Mouse (Mus musculus) myocyte (in vitro differentiated cells): Measurements from ENCODE around the gene Tjp1.

Experiments
- CEBPB ChIP-seq: IDR thresholded peaks from 2 replicates; pipeline ENCODE4 v1.6.1; 2011; ENCODE audit warnings: mild to moderate bottlenecking, moderate library complexity; ENCODE audit not compliant: poor library complexity, insufficient read depth, severe bottlenecking
- E2F4 ChIP-seq: IDR thresholded peaks from one replicate; pipeline ENCODE4 v1.6.1; 2011; ENCODE audit warnings: mild to moderate bottlenecking, control low read depth, moderate library complexity; ENCODE audit not compliant: insufficient read depth
- MAX ChIP-seq: IDR thresholded peaks from one replicate; pipeline ENCODE4 v1.6.1; 2011; ENCODE audit warnings: low read depth, mild to moderate bottlenecking, control low read depth
- MYOD1 ChIP-seq, 3 experiments: IDR thresholded peaks; one replicate each; pipeline ENCODE4 v1.6.1; 2011; ENCODE audit warnings: control low read depth in 2 of 3, low read depth in 2 of 3, mild to moderate bottlenecking in 2 of 3, moderate library complexity in 1 of 3; ENCODE audit not compliant: insufficient read length in 2 of 3, control insufficient read depth in 1 of 3
- MYOG ChIP-seq, 3 experiments: IDR thresholded peaks; one replicate each; pipeline ENCODE4 v1.6.1; 2011; ENCODE audit warnings: control low read depth in 2 of 3, low read depth in 2 of 3, mild to moderate bottlenecking in 2 of 3; ENCODE audit not compliant: insufficient read length in 2 of 3, control insufficient read depth in 1 of 3, insufficient read depth in 1 of 3
- POLR2A ChIP-seq: IDR thresholded peaks from one replicate; pipeline ENCODE4 v1.6.1; 2011; ENCODE audit warnings: low read depth, mild to moderate bottlenecking, control low read depth, moderate library complexity; ENCODE audit not compliant: insufficient read length
- POLR2AphosphoS2 ChIP-seq: IDR thresholded peaks from one replicate; pipeline ENCODE4 v1.6.1; 2011; ENCODE audit warnings: low read depth, control low read depth; ENCODE audit not compliant: insufficient read length
- REST ChIP-seq: IDR thresholded peaks from one replicate; pipeline ENCODE4 v1.6.1; 2011; ENCODE audit warnings: mild to moderate bottlenecking, control low read depth, moderate library complexity; ENCODE audit not compliant: insufficient read depth, insufficient read length
- SRF ChIP-seq: IDR thresholded peaks from one replicate; pipeline ENCODE4 v1.6.1; 2011; ENCODE audit warnings: low read depth; ENCODE audit not compliant: control insufficient read depth, insufficient read length
- TCF12 ChIP-seq: IDR thresholded peaks from one replicate; pipeline ENCODE4 v1.6.1; 2011; ENCODE audit warnings: mild to moderate bottlenecking, control low read depth; ENCODE audit not compliant: poor library complexity, insufficient read depth, severe bottlenecking
- TCF3 ChIP-seq: IDR thresholded peaks from one replicate; pipeline ENCODE4 v1.6.1; 2011; ENCODE audit warnings: low read depth, control low read depth; ENCODE audit not compliant: insufficient read length
- USF1 ChIP-seq: IDR thresholded peaks from one replicate; pipeline ENCODE4 v1.6.1; 2011; ENCODE audit warnings: low read depth, mild to moderate bottlenecking, control low read depth, moderate library complexity

- TF ChIP-seq CEBPB: no peak
- TF ChIP-seq POLR2AphosphoS2: no peak
- no peak for TF ChIP-seq POLR2A
- TF ChIP-seq E2F4: no peak
- TF ChIP-seq USF1: no peak
- TF ChIP-seq MYOG (IDR thresholded peaks at IDR 0.05; ENCODE audit: control insufficient read depth in 1 of 3, insufficient read depth in 1 of 3, insufficient read length in 2 of 3, low read depth in 2 of 3): no peak
- TF ChIP-seq MYOD1 (IDR thresholded peaks at IDR 0.05; ENCODE audit: control insufficient read depth in 1 of 3, insufficient read length in 2 of 3, low read depth in 2 of 3): no peak
- TF ChIP-seq REST: no peak
- no peak for TF ChIP-seq MAX
- TF ChIP-seq TCF12: no peak
- no peak for TF ChIP-seq SRF
- no peak for TF ChIP-seq TCF3
Measured at GRCm38 (mm10) chr7:65450158-65450557, 77.4 kb downstream of the Tjp1 start.
